Mouse (Mus musculus) activated CD4-positive, CD25-positive, alpha-beta regulatory T cell, adult 4 months (primary cell): Measurements from ENCODE around the gene Prss44. TPM values are rescaled to one million over a fixed set of nuclear protein-coding genes. Genes with fewer than 3 reads are reported as not detected.
"Not testable (repeated sequence)": the region's sequence is repeated elsewhere in the genome, so short reads cannot be mapped to it uniquely, and the experiment has no call there.

Experiments used
- ATAC-seq: one replicate; pipeline ENCODE4 v1.8.0; 2017
- polyA plus RNA-seq, 2 experiments: library from polyadenylated mRNA; unstranded; fragments of 100-300 nt; shearing (Covaris generic); gene quantifications; one replicate each; pipeline ENCODE4 v1.2.1; 2017

The Prss44 gene
- polyA plus RNA-seq: under 1 TPM in 1 of 2 experiments, not detected in 1; 0.37 TPM

- no peak for ATAC-seq
These were observed at the start of gene Prss44 for GRCm38 (mm10) chr9:110813789-110814188. Gene Prss44 (plus strand): TSS chr9:110813994.

- ATAC-seq: no peak
These were observed 41.5 kb upstream of the Prss44 start for GRCm38 (mm10) chr9:110772336-110772735.

GRCm38 (mm10) chr9:110774403-110775268 lies 39.2 kb upstream of the Prss44 start:
- no peak for ATAC-seq

GRCm38 (mm10) chr9:110775269-110776022 lies 38.3 kb upstream of the Prss44 start:
- no peak for ATAC-seq

- ATAC-seq: no peak
These were observed 35.7 kb upstream of the Prss44 start for GRCm38 (mm10) chr9:110778100-110778499.

GRCm38 (mm10) chr9:110778559-110778958 lies 35.2 kb upstream of the Prss44 start:
- ATAC-seq: no peak

GRCm38 (mm10) chr9:110779242-110779913 lies 34.4 kb upstream of the Prss44 start:
- no peak for ATAC-seq

- ATAC-seq: peak; percentile 87
These were observed 32.5 kb upstream of the Prss44 start for GRCm38 (mm10) chr9:110781256-110781721.

- peak; percentile 18 for ATAC-seq
These were observed 32.1 kb upstream of the Prss44 start for GRCm38 (mm10) chr9:110781731-110782130.

GRCm38 (mm10) chr9:110783611-110784010 lies 30.2 kb upstream of the Prss44 start:
- no peak for ATAC-seq

GRCm38 (mm10) chr9:110788169-110788568 lies 25.6 kb upstream of the Prss44 start:
- no peak for ATAC-seq

GRCm38 (mm10) chr9:110790462-110790861 lies 23.3 kb upstream of the Prss44 start:
- ATAC-seq: no peak

GRCm38 (mm10) chr9:110797013-110797412 lies 16.8 kb upstream of the Prss44 start:
- no peak for ATAC-seq

- no peak for ATAC-seq
These were observed 15.9 kb upstream of the Prss44 start, which contains the start of gene Prss42 for GRCm38 (mm10) chr9:110797866-110798265. Gene Prss42 (plus strand): TSS chr9:110798166.

GRCm38 (mm10) chr9:110800834-110801479 lies 12.8 kb upstream of the Prss44 start:
- ATAC-seq: no peak

- no peak for ATAC-seq
These were observed 10.5 kb upstream of the Prss44 start for GRCm38 (mm10) chr9:110803294-110803693.

GRCm38 (mm10) chr9:110810051-110810450 lies 3.7 kb upstream of the Prss44 start:
- no peak for ATAC-seq

GRCm38 (mm10) chr9:110820546-110820945 lies 6.8 kb downstream of the Prss44 start:
- ATAC-seq: not testable (repeated sequence)

GRCm38 (mm10) chr9:110821436-110821835 lies 7.6 kb downstream of the Prss44 start:
- no peak for ATAC-seq

GRCm38 (mm10) chr9:110825426-110825825 lies 11.6 kb downstream of the Prss44 start:
- no peak for ATAC-seq

GRCm38 (mm10) chr9:110825832-110826231 lies 12.0 kb downstream of the Prss44 start:
- ATAC-seq: no peak

- no peak for ATAC-seq
These were observed 12.6 kb downstream of the Prss44 start, which contains the start of gene Prss43 for GRCm38 (mm10) chr9:110826390-110826789. Gene Prss43 (plus strand): TSS chr9:110826690.
